Mouse (Mus musculus) testis, adult 2 months (tissue): ENCODE measurements around the gene 4930404N11Rik.

Experiments
- CTCF ChIP-seq: fragments of 200-500 bp; IDR thresholded peaks from 2 replicates; pipeline ENCODE4 v1.5.1; 2012; ENCODE audit warnings: low read depth, mild to moderate bottlenecking, inconsistent platforms, low read length, moderate library complexity; ENCODE audit not compliant: control insufficient read depth, insufficient read depth, insufficient replicate concordance
- POLR2A ChIP-seq: fragments of 200-500 bp; IDR thresholded peaks from 2 replicates; pipeline ENCODE4 v1.6.1; 2012; ENCODE audit warnings: low read depth, mild to moderate bottlenecking, inconsistent platforms, low read length, moderate library complexity; ENCODE audit not compliant: control insufficient read depth

GRCm38 (mm10) chr10:81341333-81341949, 24.2 kb downstream of the 4930404N11Rik start:
- TF ChIP-seq CTCF: peak; percentile 64
- TF ChIP-seq POLR2A: no peak
